Mouse (Mus musculus) lung, postnatal 0 days (tissue): Measurements from ENCODE around the gene Sco2. TPM values are rescaled to one million over a fixed set of nuclear protein-coding genes. Genes with fewer than 3 reads are reported as not detected.

Experiments
- ATAC-seq: fragments of 200-750 bp; cut with Nextera tagmentation; 2 replicates; pipeline ENCODE4 v1.8.0; 2017; ENCODE audit warnings: moderate library complexity
- DNase-seq: peaks from one replicate; pipeline ENCODE4 v3.0.0-alpha.2; 2016; ENCODE audit warnings: low spot score
- H3K27ac ChIP-seq: fragments of 300-500 bp; sonication (generic); 2 replicates; pipeline ENCODE4 v1.5.1; 2014; ENCODE audit warnings: antibody characterized with exemption, mild to moderate bottlenecking, low read length, mixed read lengths
- H3K27me3 ChIP-seq: fragments of 300-500 bp; sonication (generic); replicated peaks from 2 replicates; pipeline ENCODE4 v1.6.1; 2014; ENCODE audit warnings: low read length, mixed read lengths; ENCODE audit not compliant: insufficient read depth
- H3K36me3 ChIP-seq: fragments of 300-500 bp; sonication (generic); 2 replicates; pipeline ENCODE4 v1.6.1; 2014; ENCODE audit warnings: low read length, mixed read lengths; ENCODE audit not compliant: insufficient read depth
- H3K4me1 ChIP-seq: fragments of 300-500 bp; sonication (generic); 2 replicates; pipeline ENCODE4 v1.6.1; 2014; ENCODE audit warnings: antibody characterized with exemption, low read depth, low read length, mixed read lengths; ENCODE audit not compliant: insufficient read depth
- H3K4me2 ChIP-seq: fragments of 300-500 bp; sonication (generic); replicated peaks from 2 replicates; pipeline ENCODE4 v1.6.1; 2014; ENCODE audit warnings: low read depth, mild to moderate bottlenecking, low read length, moderate library complexity, mixed read lengths
- H3K4me3 ChIP-seq: fragments of 300-500 bp; sonication (generic); 2 replicates; pipeline ENCODE4 v1.5.1; 2014; ENCODE audit warnings: low read depth, low read length
- H3K9ac ChIP-seq: fragments of 300-500 bp; sonication (generic); replicated peaks from 2 replicates; pipeline ENCODE4 v1.6.1; 2014; ENCODE audit warnings: low read depth, mild to moderate bottlenecking
- H3K9me3 ChIP-seq: fragments of 300-500 bp; sonication (generic); 2 replicates; pipeline ENCODE4 v1.6.1; 2016; ENCODE audit warnings: low read length, mixed read lengths
- CTCF ChIP-seq: IDR thresholded peaks from 2 replicates; pipeline ENCODE4 v1.5.1; 2016; ENCODE audit warnings: antibody characterized with exemption, mild to moderate bottlenecking
- EP300 ChIP-seq: IDR thresholded peaks from 2 replicates; pipeline ENCODE4 v1.6.1; 2016; ENCODE audit warnings: antibody characterized with exemption, mild to moderate bottlenecking, control low read depth
- WGBS: fragments of 180-500 bp; shearing (Covaris S2); extraction: QIAGEN DNeasy Blood & Tissue Kit; methylation state at CpG from one replicate; pipeline ENCODE4 v1.1.7; 2014; 5-methylcytosine and 5-hydroxymethylcytosine counted together
- polyA plus RNA-seq: library from polyadenylated mRNA; unstranded; fragments of >200 nt; fragmentation: Nextera tagmentation; extraction: Ambion mirVana; gene quantifications from 2 replicates; pipeline ENCODE4 v1.2.1, GENCODE M21; 2015

The Sco2 gene
- polyA plus RNA-seq, 1 experiment from 2014 or later, result 8.7 TPM

DNA sequence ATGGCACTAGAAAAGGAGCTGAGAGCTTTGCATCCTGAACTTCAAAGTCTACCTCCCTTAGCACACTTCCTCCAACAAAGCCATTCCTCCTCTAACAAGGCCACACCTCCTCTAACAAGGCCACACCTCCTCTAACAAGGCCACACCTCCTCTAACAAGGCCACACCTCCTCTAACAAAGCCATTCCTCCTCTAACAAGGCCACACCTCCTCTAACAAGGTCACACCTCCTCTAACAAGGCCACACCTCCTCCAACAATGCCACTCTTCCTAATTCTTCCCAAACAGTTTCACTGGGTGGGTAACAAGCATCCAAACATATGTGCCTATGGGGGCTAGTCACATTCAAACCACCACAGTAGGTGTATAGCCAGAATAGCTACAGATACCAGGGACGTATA is 28.8 kb upstream of the Sco2 start:
- H3K4me3 ChIP-seq, result no peak overlapping the region
- ATAC-seq (no peak), DNase-seq (no peak)
- no peaks in the 10 kb centered on the region for H3K27me3 ChIP-seq
- WGBS, result 71% methylated on average over 1 of the region's 1 CpGs
- H3K27ac ChIP-seq, result no peak overlapping the region
- H3K9ac ChIP-seq, result no peak overlapping the region
- H3K36me3 ChIP-seq, result no peaks in the 10 kb centered on the region
- no peaks in the 10 kb centered on the region for H3K9me3 ChIP-seq
- H3K4me1 ChIP-seq, result no peaks in the 10 kb centered on the region
- TF ChIP-seq EP300 (no peak), CTCF (no peak)
- no peak overlapping the region for H3K4me2 ChIP-seq

DNA sequence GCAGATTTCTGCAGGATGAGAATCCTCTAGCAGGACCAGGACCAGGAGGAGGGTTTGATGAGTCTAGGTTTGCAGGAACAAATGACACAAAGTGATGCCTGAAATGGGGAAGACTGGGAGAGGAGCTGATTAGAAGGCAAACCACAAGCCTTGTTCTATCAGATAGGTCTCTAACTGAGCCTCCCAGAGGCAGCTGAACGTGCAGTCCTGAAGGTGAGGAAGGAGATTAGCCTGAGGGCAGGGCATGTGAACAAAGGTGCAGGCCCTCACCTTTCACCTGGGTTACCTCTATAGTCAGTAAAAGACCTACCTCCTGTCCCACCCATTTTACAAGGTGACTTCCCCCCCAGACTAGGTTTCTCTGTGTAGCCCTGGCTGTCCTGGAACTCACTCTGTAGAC is 26.1 kb upstream of the Sco2 start:
- Histone ChIP-seq H3K27ac (no peak overlapping the region), H3K36me3 (no peaks in the 10 kb centered on the region), H3K9me3 (no peaks in the 10 kb centered on the region), H3K27me3 (no peaks in the 10 kb centered on the region), H3K4me1 (no peaks in the 10 kb centered on the region), H3K4me2 (no peak overlapping the region), H3K4me3 (no peak overlapping the region), H3K9ac (no peak overlapping the region)
- no peak for ATAC-seq
- no peak for TF ChIP-seq CTCF
- no peak for TF ChIP-seq EP300
- DNase-seq, result no peak
- WGBS, result 65% methylated on average over 1 of the region's 1 CpGs

DNA sequence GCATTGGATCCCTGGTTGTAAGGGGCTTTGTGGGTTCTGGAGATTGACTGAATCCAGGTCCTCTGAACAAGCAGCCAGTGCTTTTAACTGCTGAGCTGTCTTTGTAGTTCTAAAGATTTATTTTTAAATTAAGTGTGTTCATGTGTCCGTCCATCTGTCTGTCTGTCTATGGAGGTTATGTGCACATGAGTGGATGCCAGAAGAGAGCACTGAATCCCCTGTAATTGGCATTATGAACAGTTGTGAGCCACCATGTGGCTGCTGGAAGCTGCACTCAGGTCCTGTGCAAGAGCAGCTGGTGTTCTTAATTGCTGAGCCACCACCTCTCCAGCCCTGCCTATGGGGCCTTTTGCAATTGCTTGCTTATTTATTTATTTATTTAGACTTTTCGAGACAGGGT is 24.5 kb upstream of the Sco2 start:
- Histone ChIP-seq H3K36me3 (no peaks in the 10 kb centered on the region), H3K27me3 (no peaks in the 10 kb centered on the region), H3K4me2 (no peak overlapping the region), H3K9me3 (no peaks in the 10 kb centered on the region), H3K4me1 (no peaks in the 10 kb centered on the region), H3K4me3 (no peak overlapping the region), H3K9ac (no peak overlapping the region), H3K27ac (no peak overlapping the region)
- 79% methylated on average over 2 of the region's 2 CpGs for WGBS
- no peak for TF ChIP-seq EP300
- TF ChIP-seq CTCF, result no peak
- DNase-seq (no peak), ATAC-seq (no peak)

DNA sequence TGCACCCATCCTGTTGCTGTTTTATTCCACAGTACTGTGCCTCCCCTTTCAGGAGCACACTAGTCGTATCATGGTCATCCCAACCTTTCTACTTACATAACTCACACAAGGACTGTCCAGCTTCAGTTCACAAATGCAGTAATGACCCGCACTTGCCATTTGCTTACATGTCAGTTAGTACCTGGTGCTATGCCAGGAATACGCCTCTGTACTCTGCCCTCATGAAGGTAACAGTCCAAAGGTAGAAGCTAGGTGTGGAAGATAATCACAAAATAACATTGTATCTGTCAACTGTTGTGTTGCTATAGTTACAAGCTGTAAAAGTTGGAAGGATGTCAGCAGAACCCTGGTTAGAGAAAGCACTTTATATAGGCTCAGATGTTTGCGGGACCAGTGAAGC is 23.2 kb upstream of the Sco2 start:
- 79% methylated on average over 4 of the region's 4 CpGs for WGBS
- no peak overlapping the region for H3K27ac ChIP-seq
- DNase-seq (no peak), ATAC-seq (no peak)
- no peaks in the 10 kb centered on the region for H3K4me1 ChIP-seq
- no peak overlapping the region for H3K4me2 ChIP-seq
- H3K4me3 ChIP-seq, result no peak overlapping the region
- no peaks in the 10 kb centered on the region for H3K9me3 ChIP-seq
- H3K9ac ChIP-seq, result no peak overlapping the region
- H3K27me3 ChIP-seq, result no peaks in the 10 kb centered on the region
- no peaks in the 10 kb centered on the region for H3K36me3 ChIP-seq
- TF ChIP-seq CTCF, result no peak
- no peak for TF ChIP-seq EP300

DNA sequence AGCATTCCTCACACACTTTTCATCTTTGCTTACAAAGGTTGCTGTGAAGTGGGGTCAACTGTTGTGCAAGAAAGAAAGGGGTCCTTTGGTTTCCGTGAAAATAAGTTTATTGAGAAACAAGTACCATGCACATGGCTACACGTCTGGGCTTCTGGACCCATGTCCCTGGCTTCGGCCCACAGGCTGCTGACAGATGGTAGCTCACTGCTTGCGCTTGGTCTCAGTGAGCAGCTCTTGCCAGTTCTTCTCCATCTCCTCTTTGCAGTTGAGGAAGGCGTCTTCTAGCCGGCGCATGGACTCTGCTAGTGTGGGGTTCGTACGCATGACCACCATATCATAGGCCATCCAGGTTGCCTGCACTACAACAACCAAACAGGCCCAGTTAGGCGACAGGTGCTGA is 16.4 kb upstream of the Sco2 start:
- H3K27me3 ChIP-seq, result no peaks in the 10 kb centered on the region
- no peak for TF ChIP-seq EP300
- TF ChIP-seq CTCF, result no peak
- no peaks in the 10 kb centered on the region for H3K36me3 ChIP-seq
- H3K4me3 ChIP-seq, result no peak overlapping the region
- ATAC-seq (no peak), DNase-seq (no peak)
- H3K9ac ChIP-seq, result no peak overlapping the region
- WGBS, result 86% methylated on average over 10 of the region's 10 CpGs
- H3K27ac ChIP-seq, result no peak overlapping the region
- no peaks in the 10 kb centered on the region for H3K9me3 ChIP-seq
- H3K4me1 ChIP-seq, result no peaks in the 10 kb centered on the region
- H3K4me2 ChIP-seq, result no peak overlapping the region

DNA sequence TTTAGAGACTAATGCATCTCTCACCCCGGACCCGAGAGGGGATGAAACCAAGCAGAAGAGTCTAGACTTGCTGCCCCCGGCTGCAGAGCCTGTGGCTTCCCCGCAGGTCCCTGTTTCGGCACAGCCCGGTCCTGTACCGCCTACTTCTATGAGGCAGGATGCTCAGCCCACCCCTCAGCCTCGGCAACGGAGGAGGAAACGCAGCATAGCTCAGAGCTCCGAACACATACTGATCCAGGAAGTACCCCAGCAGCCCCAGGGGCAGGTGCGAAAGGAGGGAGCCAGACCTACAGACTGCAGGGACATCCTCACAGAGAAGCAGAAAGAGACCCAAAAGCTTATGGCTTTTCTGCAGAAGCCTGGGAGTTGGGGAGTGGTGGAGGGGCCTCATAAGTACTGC is 13.5 kb upstream of the Sco2 start:
- Histone ChIP-seq H3K4me2 (no peak overlapping the region), H3K4me3 (no peak overlapping the region), H3K9ac (no peak overlapping the region), H3K27me3 (0 out of 2 replicates have a peak, but pooled peaks cover 2% of the 10 kb centered on the region), H3K36me3 (no peaks in the 10 kb centered on the region), H3K27ac (no peak overlapping the region), H3K4me1 (no peaks in the 10 kb centered on the region), H3K9me3 (no peaks in the 10 kb centered on the region)
- 45% methylated on average over 12 of the region's 12 CpGs for WGBS
- ATAC-seq, result no peak
- DNase-seq, result no peak
- TF ChIP-seq EP300 (no peak), CTCF (no peak)

DNA sequence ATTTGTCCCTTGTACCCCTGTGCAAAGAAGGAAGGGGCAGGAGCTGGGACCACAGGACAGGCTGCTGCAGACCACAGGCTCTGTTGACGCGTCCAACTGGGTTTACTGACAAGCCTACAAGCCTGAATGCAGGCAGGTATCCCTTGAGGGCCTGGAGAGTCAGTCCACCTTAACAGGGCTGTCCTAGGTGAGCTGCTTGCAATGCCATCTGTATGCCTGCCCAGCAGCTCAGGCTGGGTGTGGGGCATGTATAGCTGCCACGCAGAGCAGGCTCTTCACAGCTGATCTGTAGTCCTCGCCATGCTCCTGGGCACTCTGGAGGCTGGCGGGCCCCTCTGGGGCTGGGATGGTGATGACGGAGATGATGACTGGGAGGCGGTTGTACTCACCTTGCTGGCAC is 11.0 kb upstream of the Sco2 start, which contains the start of gene Klhdc7b:
Gene Klhdc7b, plus strand, starts transcription at position 301 of the 400 bp plus-strand sequence.
- no peak within 1 kb of the TSS for H3K4me2 ChIP-seq
- H3K4me1 ChIP-seq, result no peaks in the 10 kb centered on the region
- no peak within 1 kb of the TSS for H3K4me3 ChIP-seq
- H3K36me3 ChIP-seq, result no peaks in the 10 kb centered on the region
- TF ChIP-seq CTCF, result no peak
- no peak for TF ChIP-seq EP300
- peaks cover 2% of the 10 kb centered on the region; the same call in 1 of the 2 replicates for H3K27me3 ChIP-seq
- no peak within 1 kb of the TSS for H3K27ac ChIP-seq
- ATAC-seq, result no peak
- no peak for DNase-seq
- H3K9me3 ChIP-seq, result no peaks in the 10 kb centered on the region
- H3K9ac ChIP-seq, result no peak within 1 kb of the TSS
- WGBS, result 75% methylated on average over 7 of the region's 7 CpGs
